Mouse (Mus musculus) left cerebral cortex, adult 6 months (tissue): ENCODE data around the gene Cd180. TPM values are rescaled to one million over a fixed set of nuclear protein-coding genes. Genes with fewer than 3 reads are reported as not detected.

ENCODE experiments used
- long read RNA-seq, 2 experiments: library from polyadenylated mRNA; unstranded; transcript quantifications; one replicate each; pipeline ENCODE4 v2.0.0; 2019 to 2020
- polyA plus RNA-seq: library from polyadenylated mRNA; unstranded; fragments of <200 nt; fragmentation: Nextera tagmentation; gene quantifications from 2 replicates; pipeline ENCODE4 v1.2.3, GENCODE M21; 2021

The Cd180 gene
- 2.0 and 2.2 TPM in 2 replicates for polyA plus RNA-seq
- long read RNA-seq, experiment 1, partial matches to known transcripts = 0 of 4 reads
- long read RNA-seq, experiment 1, other reads (novel, unspliced or antisense) = 3 of 4 reads
- long read RNA-seq, experiment 2, partial matches to known transcripts = 0 of 2 reads
- long read RNA-seq, experiment 2, other reads (novel, unspliced or antisense) = 2 of 2 reads

DNA sequence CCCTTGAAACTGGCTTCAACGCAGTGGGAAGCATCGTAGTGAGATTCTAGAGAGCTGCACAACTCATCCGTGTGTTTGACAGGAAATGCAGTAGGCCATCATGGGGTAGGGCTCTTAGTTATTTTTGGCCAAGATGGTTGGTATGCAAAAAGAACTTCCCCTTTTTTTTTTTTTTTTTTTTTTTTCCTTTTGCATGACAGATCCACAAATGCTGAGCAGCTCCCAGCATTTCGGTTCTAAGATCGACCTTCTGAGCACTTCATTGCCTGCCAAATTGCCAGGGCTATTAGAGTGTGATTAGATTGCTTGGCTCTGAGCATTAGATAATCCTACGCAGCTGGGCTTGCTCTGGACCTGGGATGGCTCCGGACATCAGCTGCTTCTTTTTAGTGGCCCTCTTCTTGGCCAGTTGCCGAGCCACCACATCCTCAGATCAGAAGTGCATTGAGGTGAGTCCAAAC, at the start of gene Cd180:
TSS of gene Cd180 (plus strand) at position 218 of the 461 bp plus-strand sequence.

